Mouse (Mus musculus): ENCODE data around the gene Scamp5.

- TF ChIP-seq CTCF (IDR thresholded peaks at IDR 0.05; ENCODE audit: low read depth, low read length) (no peak), POLR2A (IDR thresholded peaks at IDR 0.05; ENCODE audit: borderline replicate concordance, low read depth, low read length) (no peak)
Measured at GRCm38 (mm10) chr9:57449715-57450114, 18.1 kb downstream of the Scamp5 start.

All from bone marrow macrophage, adult 2 months (primary cell).